Mouse (Mus musculus): ENCODE data around the gene Incenp. TPM values are rescaled to one million over a fixed set of nuclear protein-coding genes. Genes with fewer than 3 reads are reported as not detected.

Incenp gene
- polyA plus RNA-seq, 1 experiment: 17.2 TPM

GRCm38 (mm10) chr19:9928089-9928488 lies 28.7 kb upstream of the Incenp start:
- DNase-seq (ENCODE audit: low read depth in 1 of 2, low spot score in 2 of 2): no peak
- Histone ChIP-seq H3K27me3 (ENCODE audit: control insufficient read depth, insufficient read depth, low read length) (no peaks in the 10 kb centered on the region), H3K36me3 (ENCODE audit: control insufficient read depth, insufficient read depth, low read length) (no peaks in the 10 kb centered on the region), H3K4me3 (ENCODE audit: extremely low read depth, insufficient read depth, insufficient read length) (no peak overlapping the region), H3K4me1 (ENCODE audit: control insufficient read depth, insufficient read depth, insufficient read length) (peaks cover 15% of the 10 kb centered on the region; the same call in 1 of the 2 replicates), H3K27ac (ENCODE audit: insufficient read depth, low read length) (no peak overlapping the region)
- WGBS: 90% methylated on average over 9 of the region's 9 CpGs
- TF ChIP-seq CTCF (IDR thresholded peaks at IDR 0.05; ENCODE audit: extremely low read depth, insufficient read depth, insufficient read length, insufficient replicate concordance) (no peak), POLR2A (IDR thresholded peaks at IDR 0.05; ENCODE audit: low read depth, low read length) (no peak)

- TF ChIP-seq CTCF (IDR thresholded peaks at IDR 0.05; ENCODE audit: extremely low read depth, insufficient read depth, insufficient read length, insufficient replicate concordance) (no peak), POLR2A (IDR thresholded peaks at IDR 0.05; ENCODE audit: low read depth, low read length) (no peak)
- H3K36me3 ChIP-seq (ENCODE audit: control insufficient read depth, insufficient read depth, low read length): no peaks in the 10 kb centered on the region
- peaks cover 4% of the 10 kb centered on the region; the same call in 1 of the 2 replicates for H3K4me1 ChIP-seq (ENCODE audit: control insufficient read depth, insufficient read depth, insufficient read length)
- H3K27me3 ChIP-seq (ENCODE audit: control insufficient read depth, insufficient read depth, low read length): no peaks in the 10 kb centered on the region
- WGBS: 84% methylated on average over 8 of the region's 8 CpGs
- no peak for DNase-seq (ENCODE audit: low read depth in 1 of 2, low spot score in 2 of 2)
- no peak overlapping the region for H3K4me3 ChIP-seq (ENCODE audit: extremely low read depth, insufficient read depth, insufficient read length)
- H3K27ac ChIP-seq (ENCODE audit: insufficient read depth, low read length): no peak overlapping the region
Observed at GRCm38 (mm10) chr19:9924769-9925272, 25.5 kb upstream of the Incenp start.

- no peak overlapping the region for H3K4me3 ChIP-seq (ENCODE audit: extremely low read depth, insufficient read depth, insufficient read length)
- WGBS: 87% methylated on average over 13 of the region's 13 CpGs
Observed at GRCm38 (mm10) chr19:9924034-9924768, 24.9 kb upstream of the Incenp start.

GRCm38 (mm10) chr19:9923048-9923447 lies 23.7 kb upstream of the Incenp start:
- Histone ChIP-seq H3K4me3 (ENCODE audit: extremely low read depth, insufficient read depth, insufficient read length) (no peak overlapping the region), H3K4me1 (ENCODE audit: control insufficient read depth, insufficient read depth, insufficient read length) (0 out of 2 replicates have a peak, but pooled peaks cover 4% of the 10 kb centered on the region), H3K27ac (ENCODE audit: insufficient read depth, low read length) (no peak overlapping the region), H3K36me3 (ENCODE audit: control insufficient read depth, insufficient read depth, low read length) (no peaks in the 10 kb centered on the region), H3K27me3 (ENCODE audit: control insufficient read depth, insufficient read depth, low read length) (no peaks in the 10 kb centered on the region)
- no peak for DNase-seq (ENCODE audit: low read depth in 1 of 2, low spot score in 2 of 2)
- TF ChIP-seq CTCF (IDR thresholded peaks at IDR 0.05; ENCODE audit: extremely low read depth, insufficient read depth, insufficient read length, insufficient replicate concordance): no peak

More at GRCm38 (mm10) chr19:9924034-9924768, 24.9 kb upstream of the Incenp start:
- TF ChIP-seq CTCF (IDR thresholded peaks at IDR 0.05; ENCODE audit: extremely low read depth, insufficient read depth, insufficient read length, insufficient replicate concordance) (no peak), POLR2A (IDR thresholded peaks at IDR 0.05; ENCODE audit: low read depth, low read length) (no peak)
- Histone ChIP-seq H3K27ac (ENCODE audit: insufficient read depth, low read length) (no peak overlapping the region), H3K36me3 (ENCODE audit: control insufficient read depth, insufficient read depth, low read length) (no peaks in the 10 kb centered on the region), H3K4me1 (ENCODE audit: control insufficient read depth, insufficient read depth, insufficient read length) (no peaks in the 10 kb centered on the region), H3K27me3 (ENCODE audit: control insufficient read depth, insufficient read depth, low read length) (no peaks in the 10 kb centered on the region)
- no peak for DNase-seq (ENCODE audit: low read depth in 1 of 2, low spot score in 2 of 2)

GRCm38 (mm10) chr19:9922228-9922627 lies 22.9 kb upstream of the Incenp start:
- Histone ChIP-seq H3K4me3 (ENCODE audit: extremely low read depth, insufficient read depth, insufficient read length) (no peak overlapping the region), H3K27ac (ENCODE audit: insufficient read depth, low read length) (no peak overlapping the region), H3K27me3 (ENCODE audit: control insufficient read depth, insufficient read depth, low read length) (no peaks in the 10 kb centered on the region), H3K36me3 (ENCODE audit: control insufficient read depth, insufficient read depth, low read length) (no peaks in the 10 kb centered on the region), H3K4me1 (ENCODE audit: control insufficient read depth, insufficient read depth, insufficient read length) (peaks cover 7% of the 10 kb centered on the region; the same call in 1 of the 2 replicates)
- DNase-seq (ENCODE audit: low read depth in 1 of 2, low spot score in 2 of 2): no peak
- TF ChIP-seq CTCF (IDR thresholded peaks at IDR 0.05; ENCODE audit: extremely low read depth, insufficient read depth, insufficient read length, insufficient replicate concordance): no peak
- TF ChIP-seq POLR2A (IDR thresholded peaks at IDR 0.05; ENCODE audit: low read depth, low read length): no peak
- 81% methylated on average over 2 of the region's 2 CpGs for WGBS

GRCm38 (mm10) chr19:9920835-9921784 lies 21.8 kb upstream of the Incenp start:
- TF ChIP-seq CTCF (IDR thresholded peaks at IDR 0.05; ENCODE audit: extremely low read depth, insufficient read depth, insufficient read length, insufficient replicate concordance): peak; percentile 17; the same call in 1 of the 2 replicates
- TF ChIP-seq POLR2A (IDR thresholded peaks at IDR 0.05; ENCODE audit: low read depth, low read length): no peak
- DNase-seq (ENCODE audit: low read depth in 1 of 2, low spot score in 2 of 2): peak in 1 of 2 experiments; percentile 51
- no peak overlapping the region for H3K4me3 ChIP-seq (ENCODE audit: extremely low read depth, insufficient read depth, insufficient read length)
- 76% methylated on average over 13 of the region's 13 CpGs for WGBS
- no peaks in the 10 kb centered on the region for H3K36me3 ChIP-seq (ENCODE audit: control insufficient read depth, insufficient read depth, low read length)
- H3K27me3 ChIP-seq (ENCODE audit: control insufficient read depth, insufficient read depth, low read length): no peaks in the 10 kb centered on the region
- peaks cover 7% of the 10 kb centered on the region; the same call in 1 of the 2 replicates for H3K4me1 ChIP-seq (ENCODE audit: control insufficient read depth, insufficient read depth, insufficient read length)
- no peak overlapping the region for H3K27ac ChIP-seq (ENCODE audit: insufficient read depth, low read length)

All from spleen, adult 2 months (tissue).